Mouse (Mus musculus) ES-Bruce4 (cell line): ENCODE results near the gene Robo2. TPM values are rescaled to one million over a fixed set of nuclear protein-coding genes. Genes with fewer than 3 reads are reported as not detected.

Source experiments
- H3K27ac ChIP-seq: 2 replicates; pipeline ENCODE4 v1.5.1; 2012; ENCODE audit warnings: low read length, inconsistent platforms; ENCODE audit not compliant: insufficient read depth
- H3K27me3 ChIP-seq: 2 replicates; pipeline ENCODE4 v1.6.1; 2012; ENCODE audit warnings: mild to moderate bottlenecking, low read length, inconsistent platforms; ENCODE audit not compliant: control insufficient read depth, poor library complexity, insufficient read depth, severe bottlenecking
- H3K36me3 ChIP-seq: 2 replicates; pipeline ENCODE4 v1.6.1; 2012; ENCODE audit warnings: inconsistent platforms, mild to moderate bottlenecking, low read length, moderate library complexity; ENCODE audit not compliant: control insufficient read depth, poor library complexity, insufficient read depth, severe bottlenecking
- H3K4me1 ChIP-seq: one replicate; pipeline ENCODE4 v1.8.1; 2011; ENCODE audit warnings: low read length; ENCODE audit not compliant: control insufficient read depth, insufficient read depth
- H3K4me3 ChIP-seq: 2 replicates; pipeline ENCODE4 v1.5.1; 2011; ENCODE audit warnings: low read depth, mild to moderate bottlenecking, low read length
- H3K9ac ChIP-seq: 2 replicates; pipeline ENCODE4 v1.6.1; 2012; ENCODE audit warnings: low read depth, mild to moderate bottlenecking, inconsistent platforms; ENCODE audit not compliant: poor library complexity, severe bottlenecking
- H3K9me3 ChIP-seq: replicated peaks from 2 replicates; pipeline ENCODE4 v1.6.1; 2012; ENCODE audit warnings: mild to moderate bottlenecking, low read length, inconsistent platforms; ENCODE audit not compliant: control insufficient read depth, poor library complexity, insufficient read depth, severe bottlenecking
- CTCF ChIP-seq: IDR thresholded peaks from one replicate; pipeline ENCODE4 v1.8.1; 2011; ENCODE audit warnings: low read depth, low read length
- EP300 ChIP-seq: IDR thresholded peaks from 2 replicates; pipeline ENCODE4 v1.6.1; 2011; ENCODE audit warnings: low read depth, low read length; ENCODE audit not compliant: insufficient read depth
- POLR2A ChIP-seq: IDR thresholded peaks from one replicate; pipeline ENCODE4 v1.8.1; 2011; ENCODE audit warnings: low read length; ENCODE audit not compliant: insufficient read depth
- polyA plus RNA-seq: library from polyadenylated mRNA; stranded (reverse); fragments of >200 nt; gene quantifications from 2 replicates; pipeline ENCODE4 v1.2.4, GENCODE M21; 2011; ENCODE audit warnings: low read depth; ENCODE audit not compliant: missing spikeins, insufficient read depth, insufficient read length

Robo2 gene
- polyA plus RNA-seq, 1 experiment: 0.91 TPM

DNA sequence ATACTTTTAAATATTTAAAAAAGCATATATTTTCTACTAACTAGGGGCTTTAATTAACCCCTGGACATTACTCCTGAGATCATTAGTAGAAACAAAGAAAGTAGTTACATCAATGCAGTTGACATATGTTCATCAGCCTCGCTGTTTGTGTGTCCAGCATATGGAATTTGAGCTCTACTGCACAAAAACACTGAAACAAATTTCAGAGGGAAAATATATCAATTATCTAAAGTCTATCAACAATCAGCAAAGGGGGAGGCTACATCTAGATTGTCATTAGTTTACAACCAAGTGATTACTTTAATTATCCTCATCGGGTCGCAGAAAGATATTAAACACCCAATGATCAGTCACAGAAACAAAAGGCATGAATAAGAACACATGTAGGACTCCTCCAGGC is 38.2 kb downstream of the Robo2 start:
- no peaks in the 10 kb centered on the region for H3K27me3 ChIP-seq
- no peak overlapping the region for H3K9ac ChIP-seq
- H3K4me1 ChIP-seq: no peaks in the 10 kb centered on the region
- H3K4me3 ChIP-seq: no peak overlapping the region
- no peak for TF ChIP-seq POLR2A
- no peak for TF ChIP-seq CTCF
- TF ChIP-seq EP300: no peak
- H3K27ac ChIP-seq: no peak overlapping the region
- 0 out of 2 replicates have a peak, but pooled peaks cover 2% of the 10 kb centered on the region for H3K9me3 ChIP-seq
- no peaks in the 10 kb centered on the region for H3K36me3 ChIP-seq

DNA sequence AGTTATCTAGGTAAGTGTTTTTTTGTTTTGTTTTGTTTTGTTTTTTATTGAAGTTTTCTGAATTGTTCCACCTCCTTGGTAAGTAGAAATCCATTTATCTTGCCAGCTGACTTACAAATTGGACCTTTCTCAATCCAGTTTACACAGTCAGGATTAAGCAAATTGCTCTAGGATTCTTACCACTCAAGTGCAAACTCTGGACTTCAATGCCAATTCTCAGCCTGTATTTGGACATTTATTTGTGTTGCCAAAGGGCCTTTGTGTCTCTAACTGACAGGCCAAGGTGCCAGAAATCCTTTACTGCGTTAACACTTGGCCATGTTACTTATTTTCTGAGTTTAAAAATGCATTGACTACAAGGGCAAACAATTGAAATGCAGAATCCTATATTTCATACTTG is 38.7 kb downstream of the Robo2 start:
- Histone ChIP-seq H3K36me3 (no peaks in the 10 kb centered on the region), H3K4me3 (no peak overlapping the region), H3K27me3 (no peaks in the 10 kb centered on the region), H3K27ac (no peak overlapping the region), H3K4me1 (no peaks in the 10 kb centered on the region), H3K9ac (no peak overlapping the region), H3K9me3 (0 out of 2 replicates have a peak, but pooled peaks cover 2% of the 10 kb centered on the region)
- TF ChIP-seq POLR2A (no peak), EP300 (no peak), CTCF (no peak)

DNA sequence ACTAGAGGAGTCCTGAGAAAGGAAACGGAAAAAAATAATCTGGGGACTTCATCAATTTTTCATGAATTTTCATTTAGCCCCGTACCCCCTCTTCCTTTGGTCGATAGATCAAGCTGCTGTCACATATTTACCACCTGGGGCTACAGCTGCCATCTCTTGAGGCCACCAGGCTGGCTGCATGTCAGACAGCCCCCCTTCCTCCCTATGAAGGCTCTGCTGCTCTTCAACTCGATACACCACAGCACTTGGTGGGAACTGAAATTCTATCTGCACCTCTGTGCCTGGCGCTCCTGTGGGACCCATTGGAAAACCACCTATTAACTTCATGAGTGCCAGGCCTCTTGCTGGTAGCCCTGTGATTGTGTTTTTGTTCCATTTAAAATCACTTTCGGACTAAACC is 63.2 kb downstream of the Robo2 start:
- Histone ChIP-seq H3K36me3 (no peaks in the 10 kb centered on the region), H3K9ac (no peak overlapping the region), H3K27ac (no peak overlapping the region), H3K27me3 (no peaks in the 10 kb centered on the region), H3K4me1 (no peaks in the 10 kb centered on the region), H3K4me3 (no peak overlapping the region), H3K9me3 (no peaks in the 10 kb centered on the region)
- TF ChIP-seq CTCF (no peak), POLR2A (no peak), EP300 (no peak)

DNA sequence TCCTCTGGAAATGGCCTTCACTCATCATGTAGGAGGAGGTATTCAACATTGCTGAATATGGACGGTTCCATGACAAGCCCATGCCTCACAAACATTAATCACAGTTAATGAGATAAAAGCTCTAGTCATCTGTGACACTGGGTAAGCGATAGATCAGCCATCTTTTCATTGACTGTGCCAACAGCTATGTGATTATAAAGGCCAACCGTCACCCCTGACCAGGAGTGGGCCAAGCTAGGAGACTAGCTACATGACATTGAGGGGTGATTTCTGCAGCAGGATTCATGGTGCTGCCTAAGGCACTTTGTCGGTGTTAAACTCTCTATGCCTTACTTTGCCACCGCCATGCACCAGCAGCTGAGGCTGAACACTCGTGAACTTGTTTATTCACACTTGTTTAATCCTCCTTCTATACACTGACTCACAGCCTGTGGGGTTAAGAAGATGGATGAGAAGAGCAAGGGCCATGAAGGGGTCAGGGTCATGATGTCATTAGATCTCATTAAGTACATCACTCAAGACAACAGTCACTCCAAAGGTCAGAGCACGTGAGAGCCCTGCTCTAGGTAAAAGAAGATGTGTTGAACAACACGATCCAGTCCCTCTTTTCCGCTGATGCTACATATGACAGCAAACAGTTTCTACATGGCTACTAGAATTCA is 72.5 kb downstream of the Robo2 start:
- H3K4me3 ChIP-seq: no peak overlapping the region
- no peak overlapping the region for H3K27ac ChIP-seq
- no peak for TF ChIP-seq EP300
- no peak for TF ChIP-seq CTCF
- no peak for TF ChIP-seq POLR2A
- H3K9ac ChIP-seq: no peak overlapping the region
- H3K9me3 ChIP-seq: no peaks in the 10 kb centered on the region
- H3K36me3 ChIP-seq: no peaks in the 10 kb centered on the region
- no peaks in the 10 kb centered on the region for H3K4me1 ChIP-seq
- H3K27me3 ChIP-seq: no peaks in the 10 kb centered on the region

DNA sequence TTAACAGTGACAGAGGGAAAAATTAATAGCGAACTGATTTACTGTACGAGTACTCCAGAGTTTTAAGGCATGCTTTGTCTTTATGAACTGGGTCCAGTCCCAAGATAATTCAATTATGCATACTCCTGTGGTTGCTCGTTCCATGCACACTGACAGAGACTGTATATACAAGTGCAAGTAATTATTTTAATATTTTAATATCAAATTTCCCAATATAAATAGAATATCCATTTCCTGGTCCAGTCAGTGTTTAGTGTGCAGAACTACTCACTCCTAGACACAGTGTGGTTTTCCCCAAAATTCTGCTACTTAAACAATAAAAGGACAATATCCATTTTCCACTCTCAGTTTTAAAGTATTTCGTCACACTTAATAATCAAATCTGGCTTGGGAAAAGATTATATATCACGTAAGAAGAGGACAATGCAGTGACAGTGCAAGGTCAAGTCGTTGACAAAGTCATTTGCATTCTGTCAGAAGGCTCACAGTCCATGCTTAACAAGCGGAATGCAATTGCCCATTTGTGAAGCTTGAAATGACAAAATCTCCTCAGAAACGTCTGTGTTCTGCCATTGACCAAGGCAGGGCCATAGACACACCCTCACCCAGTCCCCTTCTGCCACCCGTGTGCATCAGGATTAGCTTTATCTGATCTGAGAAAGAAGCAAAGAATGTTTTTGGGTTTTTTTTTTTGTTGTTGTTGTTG is 89.8 kb downstream of the Robo2 start:
- Histone ChIP-seq H3K4me1 (no peaks in the 10 kb centered on the region), H3K9me3 (no peaks in the 10 kb centered on the region), H3K9ac (no peak overlapping the region), H3K27me3 (no peaks in the 10 kb centered on the region), H3K4me3 (no peak overlapping the region), H3K27ac (no peak overlapping the region), H3K36me3 (no peaks in the 10 kb centered on the region)
- no peak for TF ChIP-seq POLR2A
- no peak for TF ChIP-seq EP300
- no peak for TF ChIP-seq CTCF

DNA sequence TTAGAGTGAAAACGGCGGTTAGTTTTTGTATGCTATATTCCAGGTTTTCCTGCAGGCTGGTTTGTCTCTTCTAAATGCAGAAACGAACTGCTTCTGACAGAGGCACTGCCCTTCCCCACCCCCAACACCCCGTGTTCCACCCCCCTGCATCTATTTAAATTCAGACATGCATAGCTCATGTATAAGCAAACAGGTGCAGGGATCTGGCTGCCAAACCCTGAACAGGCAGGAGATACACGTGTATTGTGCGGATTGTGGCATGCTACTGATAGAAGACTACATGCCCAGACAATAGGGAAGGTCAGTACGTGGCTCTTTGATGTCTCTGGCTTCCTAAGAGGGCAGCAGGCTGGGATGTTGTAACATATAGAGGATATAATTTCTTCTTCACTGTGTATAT is 95.5 kb downstream of the Robo2 start:
- Histone ChIP-seq H3K27ac (no peak overlapping the region), H3K9me3 (no peaks in the 10 kb centered on the region), H3K4me3 (no peak overlapping the region), H3K4me1 (no peaks in the 10 kb centered on the region), H3K27me3 (no peaks in the 10 kb centered on the region), H3K9ac (no peak overlapping the region), H3K36me3 (no peaks in the 10 kb centered on the region)
- TF ChIP-seq EP300: no peak
- no peak for TF ChIP-seq POLR2A
- no peak for TF ChIP-seq CTCF
